Mouse (Mus musculus) NIH3T3 (cell line): ENCODE data around the gene Vmn1r100.
"Not testable (repeated sequence)": the region's sequence is repeated elsewhere in the genome, so short reads cannot be mapped to it uniquely, and the experiment has no call there.

Experiments used
- DNase-seq: peaks from one replicate; pipeline ENCODE4 v3.0.0-alpha.2; 2012; ENCODE audit warnings: low read depth

The Vmn1r100 gene

DNA sequence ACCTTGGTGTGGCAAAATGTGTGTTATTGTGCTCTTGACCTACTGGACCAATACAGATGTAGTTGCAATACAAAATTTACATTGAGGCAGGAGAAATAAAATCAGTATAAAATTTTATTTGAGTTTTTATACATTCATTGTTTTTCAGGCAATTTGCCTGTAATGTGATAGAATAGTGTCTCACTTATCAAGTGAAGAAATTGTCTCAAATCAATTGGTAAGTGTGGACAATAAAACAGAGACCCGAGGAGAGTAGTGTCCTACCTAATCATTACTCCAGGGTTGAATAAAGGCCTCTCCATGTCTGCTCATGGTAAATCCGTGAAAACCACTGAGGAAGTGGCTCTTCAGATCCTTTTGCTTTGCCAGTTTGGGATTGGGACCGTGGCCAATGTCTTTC, at the start of gene Vmn1r100:
TSS of gene Vmn1r100 (plus strand) at position 301 of the 400 bp plus-strand sequence.
- DNase-seq = not testable (repeated sequence)

DNA sequence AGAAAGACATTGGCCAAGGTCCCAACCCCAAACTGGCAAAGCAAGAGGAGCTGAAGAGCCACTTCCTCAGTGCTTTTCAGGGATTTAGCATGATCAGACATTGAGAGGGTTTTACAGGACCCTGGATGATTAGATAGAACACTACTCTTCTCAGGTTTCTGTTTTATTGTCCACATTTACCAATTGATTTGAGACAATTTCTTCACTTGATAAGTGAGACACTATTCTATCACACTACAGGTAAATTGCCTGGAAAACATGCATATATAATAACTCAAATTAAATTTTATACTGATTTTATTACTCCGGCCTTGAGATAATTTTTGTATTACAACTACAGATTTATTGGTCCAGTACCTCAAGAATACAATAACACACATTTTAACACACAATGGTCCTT, 42.4 kb upstream of the Vmn1r100 start, which contains the start of gene Gm5728:
TSS of gene Gm5728 (minus strand) at position 101 of the 400 bp plus-strand sequence.
- not testable (repeated sequence) for DNase-seq

DNA sequence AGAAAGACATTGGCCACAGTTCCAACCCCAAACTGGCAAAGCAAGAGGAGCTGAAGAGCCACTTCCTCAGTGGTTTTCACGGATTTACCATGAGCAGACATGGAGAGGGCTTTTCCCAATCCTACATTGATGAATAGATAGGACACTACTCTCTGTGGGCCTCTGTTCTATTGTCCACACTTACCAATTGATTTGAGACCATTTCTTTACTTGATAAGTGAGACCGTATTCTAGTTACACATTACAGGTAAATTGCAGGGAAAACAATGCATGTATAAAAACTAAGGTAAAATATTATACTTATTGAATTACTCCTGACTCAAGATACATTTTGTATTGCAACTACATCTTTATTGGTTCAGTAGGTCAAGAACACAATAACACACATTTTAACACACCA, 24.8 kb downstream of the Vmn1r100 start, which contains the start of gene Vmn1r101:
TSS of gene Vmn1r101 (minus strand) at position 101 of the 400 bp plus-strand sequence.
- DNase-seq = not testable (repeated sequence)
